Mouse (Mus musculus): ENCODE measurements around the gene Gm20388. TPM values are rescaled to one million over a fixed set of nuclear protein-coding genes. Genes with fewer than 3 reads are reported as not detected.

Gene Gm20388
- polyA plus RNA-seq, 1 experiment: 28.1 TPM

- TF ChIP-seq POLR2A (IDR thresholded peaks at IDR 0.05; ENCODE audit: insufficient read depth, low read length): no peak
- Histone ChIP-seq H3K4me1 (ENCODE audit: control insufficient read depth, insufficient read depth, low read length) (peaks cover 10% of the 10 kb centered on the region), H3K27me3 (ENCODE audit: control insufficient read depth, insufficient read depth, low read length, poor library complexity, severe bottlenecking) (no peaks in the 10 kb centered on the region), H3K9me3 (replicated peaks; ENCODE audit: control insufficient read depth, insufficient read depth, low read length, poor library complexity, severe bottlenecking) (no peaks in the 10 kb centered on the region), H3K4me3 (ENCODE audit: low read depth, low read length) (no peak overlapping the region), H3K36me3 (ENCODE audit: control insufficient read depth, insufficient read depth, low read length, poor library complexity, severe bottlenecking) (no peaks in the 10 kb centered on the region), H3K9ac (ENCODE audit: low read depth, poor library complexity, severe bottlenecking) (no peak overlapping the region), H3K27ac (ENCODE audit: insufficient read depth, low read length) (no peak overlapping the region)
Observed at GRCm38 (mm10) chr8:120325172-120325767, 414.6 kb downstream of the Gm20388 start.

GRCm38 (mm10) chr8:120327131-120327554 is 416.5 kb downstream of the Gm20388 start:
- Histone ChIP-seq H3K27me3 (ENCODE audit: control insufficient read depth, insufficient read depth, low read length, poor library complexity, severe bottlenecking) (no peaks in the 10 kb centered on the region), H3K27ac (ENCODE audit: insufficient read depth, low read length) (no peak overlapping the region), H3K4me1 (ENCODE audit: control insufficient read depth, insufficient read depth, low read length) (peaks cover 12% of the 10 kb centered on the region)

GRCm38 (mm10) chr8:120328361-120329022 is 417.9 kb downstream of the Gm20388 start:
- Histone ChIP-seq H3K27ac (ENCODE audit: insufficient read depth, low read length) (no peak overlapping the region), H3K9ac (ENCODE audit: low read depth, poor library complexity, severe bottlenecking) (no peak overlapping the region), H3K36me3 (ENCODE audit: control insufficient read depth, insufficient read depth, low read length, poor library complexity, severe bottlenecking) (no peaks in the 10 kb centered on the region), H3K4me3 (ENCODE audit: low read depth, low read length) (no peak overlapping the region), H3K4me1 (ENCODE audit: control insufficient read depth, insufficient read depth, low read length) (peaks cover 15% of the 10 kb centered on the region), H3K9me3 (replicated peaks; ENCODE audit: control insufficient read depth, insufficient read depth, low read length, poor library complexity, severe bottlenecking) (no peaks in the 10 kb centered on the region), H3K27me3 (ENCODE audit: control insufficient read depth, insufficient read depth, low read length, poor library complexity, severe bottlenecking) (no peaks in the 10 kb centered on the region)
- TF ChIP-seq POLR2A (IDR thresholded peaks at IDR 0.05; ENCODE audit: insufficient read depth, low read length) (no peak), EP300 (IDR thresholded peaks at IDR 0.05; ENCODE audit: insufficient read depth, low read depth, low read length) (peak; percentile 67; the same call in 1 of the 2 replicates), CTCF (IDR thresholded peaks at IDR 0.05; ENCODE audit: low read depth, low read length) (no peak)

More at GRCm38 (mm10) chr8:120327131-120327554, 416.5 kb downstream of the Gm20388 start:
- Histone ChIP-seq H3K4me3 (ENCODE audit: low read depth, low read length) (no peak overlapping the region), H3K9ac (ENCODE audit: low read depth, poor library complexity, severe bottlenecking) (no peak overlapping the region), H3K9me3 (replicated peaks; ENCODE audit: control insufficient read depth, insufficient read depth, low read length, poor library complexity, severe bottlenecking) (no peaks in the 10 kb centered on the region), H3K36me3 (ENCODE audit: control insufficient read depth, insufficient read depth, low read length, poor library complexity, severe bottlenecking) (no peaks in the 10 kb centered on the region)
- TF ChIP-seq POLR2A (IDR thresholded peaks at IDR 0.05; ENCODE audit: insufficient read depth, low read length) (no peak), EP300 (IDR thresholded peaks at IDR 0.05; ENCODE audit: insufficient read depth, low read depth, low read length) (0 out of 2 replicates have a peak, but pooled peaks have one; percentile 21), CTCF (IDR thresholded peaks at IDR 0.05; ENCODE audit: low read depth, low read length) (peak; percentile 70)

GRCm38 (mm10) chr8:120329030-120329748 is 418.5 kb downstream of the Gm20388 start:
- Histone ChIP-seq H3K27ac (ENCODE audit: insufficient read depth, low read length) (no peak overlapping the region), H3K36me3 (ENCODE audit: control insufficient read depth, insufficient read depth, low read length, poor library complexity, severe bottlenecking) (no peaks in the 10 kb centered on the region), H3K27me3 (ENCODE audit: control insufficient read depth, insufficient read depth, low read length, poor library complexity, severe bottlenecking) (no peaks in the 10 kb centered on the region), H3K9ac (ENCODE audit: low read depth, poor library complexity, severe bottlenecking) (no peak overlapping the region), H3K4me3 (ENCODE audit: low read depth, low read length) (no peak overlapping the region), H3K9me3 (replicated peaks; ENCODE audit: control insufficient read depth, insufficient read depth, low read length, poor library complexity, severe bottlenecking) (no peaks in the 10 kb centered on the region), H3K4me1 (ENCODE audit: control insufficient read depth, insufficient read depth, low read length) (peaks cover 19% of the 10 kb centered on the region)
- no peak for TF ChIP-seq CTCF (IDR thresholded peaks at IDR 0.05; ENCODE audit: low read depth, low read length)
- no peak for TF ChIP-seq POLR2A (IDR thresholded peaks at IDR 0.05; ENCODE audit: insufficient read depth, low read length)
- TF ChIP-seq EP300 (IDR thresholded peaks at IDR 0.05; ENCODE audit: insufficient read depth, low read depth, low read length): no peak

- Histone ChIP-seq H3K9ac (ENCODE audit: low read depth, poor library complexity, severe bottlenecking) (no peak overlapping the region), H3K9me3 (replicated peaks; ENCODE audit: control insufficient read depth, insufficient read depth, low read length, poor library complexity, severe bottlenecking) (no peaks in the 10 kb centered on the region), H3K4me3 (ENCODE audit: low read depth, low read length) (no peak overlapping the region), H3K4me1 (ENCODE audit: control insufficient read depth, insufficient read depth, low read length) (peaks cover 23% of the 10 kb centered on the region), H3K27me3 (ENCODE audit: control insufficient read depth, insufficient read depth, low read length, poor library complexity, severe bottlenecking) (no peaks in the 10 kb centered on the region), H3K27ac (ENCODE audit: insufficient read depth, low read length) (no peak overlapping the region; the same call in 1 of the 2 replicates), H3K36me3 (ENCODE audit: control insufficient read depth, insufficient read depth, low read length, poor library complexity, severe bottlenecking) (no peaks in the 10 kb centered on the region)
- TF ChIP-seq POLR2A (IDR thresholded peaks at IDR 0.05; ENCODE audit: insufficient read depth, low read length) (no peak), CTCF (IDR thresholded peaks at IDR 0.05; ENCODE audit: low read depth, low read length) (no peak), EP300 (IDR thresholded peaks at IDR 0.05; ENCODE audit: insufficient read depth, low read depth, low read length) (no peak)
Observed at GRCm38 (mm10) chr8:120331027-120331426, 420.4 kb downstream of the Gm20388 start.

All from ES-Bruce4 (cell line).